Mouse (Mus musculus) midbrain, embryonic 13.5 days (tissue): ENCODE data around the gene Anapc11. TPM values are rescaled to one million over a fixed set of nuclear protein-coding genes. Genes with fewer than 3 reads are reported as not detected.

Experiments used
- ATAC-seq: fragments of 200-750 bp; cut with Nextera tagmentation; 2 replicates; pipeline ENCODE4 v1.8.0; 2017; ENCODE audit warnings: mild to moderate bottlenecking, moderate TSS enrichment, moderate library complexity
- H3K27ac ChIP-seq: fragments of 300-500 bp; sonication (generic); 2 replicates; pipeline ENCODE4 v1.5.1; 2015; ENCODE audit warnings: inconsistent platforms, mild to moderate bottlenecking, moderate library complexity
- H3K27me3 ChIP-seq: fragments of 300-500 bp; sonication (generic); 2 replicates; pipeline ENCODE4 v1.6.1; 2015; ENCODE audit warnings: mild to moderate bottlenecking, inconsistent platforms
- H3K36me3 ChIP-seq: fragments of 300-500 bp; sonication (generic); 2 replicates; pipeline ENCODE4 v1.6.1; 2015; ENCODE audit warnings: mild to moderate bottlenecking, inconsistent platforms
- H3K4me1 ChIP-seq: fragments of 300-500 bp; sonication (generic); replicated peaks from 2 replicates; pipeline ENCODE4 v1.6.1; 2015; ENCODE audit warnings: inconsistent platforms
- H3K4me2 ChIP-seq: fragments of 300-500 bp; sonication (generic); replicated peaks from 2 replicates; pipeline ENCODE4 v1.6.1; 2015; ENCODE audit warnings: moderate library complexity, mild to moderate bottlenecking, inconsistent platforms
- H3K4me3 ChIP-seq: fragments of 300-500 bp; sonication (generic); replicated peaks from 2 replicates; pipeline ENCODE4 v1.5.1; 2015; ENCODE audit warnings: mild to moderate bottlenecking, inconsistent platforms
- H3K9ac ChIP-seq: fragments of 300-500 bp; sonication (generic); replicated peaks from 2 replicates; pipeline ENCODE4 v1.6.1; 2015; ENCODE audit warnings: mild to moderate bottlenecking, inconsistent platforms
- H3K9me3 ChIP-seq: fragments of 300-500 bp; sonication (generic); 2 replicates; pipeline ENCODE4 v1.6.1; 2016; ENCODE audit warnings: mild to moderate bottlenecking, inconsistent platforms
- WGBS: fragments of 180-500 bp; shearing (Covaris S2); methylation state at CpG from one replicate; pipeline ENCODE4 v1.1.7; 2015; 5-methylcytosine and 5-hydroxymethylcytosine counted together
- microRNA-seq: library from miRNA; unstranded; fragments of <30 nt; microRNA quantifications from one replicate; pipeline ENCODE4, GENCODE M21; 2016
- polyA plus RNA-seq: library from polyadenylated mRNA; unstranded; fragments of >200 nt; fragmentation: Nextera tagmentation; extraction: Ambion mirVana; gene quantifications from 2 replicates; pipeline ENCODE4 v1.2.1, GENCODE M21; 2015

The Anapc11 gene
- polyA plus RNA-seq, 1 experiment from 2014 or later = 183 TPM

GRCm38 (mm10) chr11:120654741-120655140 lies 56.5 kb downstream of the Anapc11 start:
- H3K9ac ChIP-seq = no peak overlapping the region
- H3K27me3 ChIP-seq = peaks cover 50% of the 10 kb centered on the region
- WGBS = 83% methylated on average over 3 of the region's 3 CpGs
- H3K36me3 ChIP-seq = no peaks in the 10 kb centered on the region
- H3K4me1 ChIP-seq = peaks cover 3% of the 10 kb centered on the region
- H3K9me3 ChIP-seq = no peaks in the 10 kb centered on the region
- no peak for ATAC-seq
- no peak overlapping the region for H3K4me2 ChIP-seq
- H3K27ac ChIP-seq = no peak overlapping the region
- H3K4me3 ChIP-seq = no peak overlapping the region

DNA sequence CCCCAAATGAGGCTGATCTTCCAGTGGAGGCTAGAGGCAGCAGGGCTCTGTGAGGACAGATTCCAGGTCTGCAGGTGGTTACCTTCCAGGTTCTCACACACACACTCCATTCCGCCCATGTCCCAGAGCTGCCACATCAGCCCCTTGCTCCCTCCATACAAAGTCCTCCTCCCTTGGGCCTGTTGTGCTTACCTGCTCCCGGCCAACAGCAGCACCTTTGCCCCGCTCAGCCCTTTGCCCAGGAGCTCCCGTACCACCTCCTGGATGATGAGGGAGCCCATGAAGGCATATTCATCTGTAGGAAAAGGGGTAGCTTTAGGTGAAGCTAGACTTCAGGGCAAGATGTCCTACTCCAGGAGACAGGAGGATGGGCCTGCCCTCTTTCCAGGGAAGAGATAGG lies 59.1 kb downstream of the Anapc11 start:
- no peak overlapping the region for H3K9ac ChIP-seq
- no peak overlapping the region for H3K27ac ChIP-seq
- peaks cover 19% of the 10 kb centered on the region for H3K4me1 ChIP-seq
- no peak overlapping the region for H3K4me2 ChIP-seq
- no peaks in the 10 kb centered on the region for H3K36me3 ChIP-seq
- H3K4me3 ChIP-seq = no peak overlapping the region
- no peaks in the 10 kb centered on the region for H3K9me3 ChIP-seq
- peaks cover 73% of the 10 kb centered on the region for H3K27me3 ChIP-seq
- 94% methylated on average over 4 of the region's 4 CpGs for WGBS
- ATAC-seq = no peak

Small RNAs within 50 kb of the gene (microRNA-seq; reads per million reads assigned to microRNA genes)
- gene Mir6936 = 1.4 reads per million

Other genes with a start within 250 kb of the Anapc11 start
- gene Actg1, start 249.9 kb upstream of the Anapc11 start, polyA plus RNA-seq = 3,928 and 4,113 TPM in 2 replicates
- gene Fscn2, start 236.9 kb upstream of the Anapc11 start, polyA plus RNA-seq = 1.9 and 2.2 TPM in 2 replicates
- 80.9 and 81.1 TPM in 2 replicates for gene Faap100, start 219.7 kb upstream of the Anapc11 start, polyA plus RNA-seq
- 35.0 and 38.1 TPM in 2 replicates for gene Nploc4, start 160.7 kb upstream of the Anapc11 start, polyA plus RNA-seq
- gene Tspan10, start 155.8 kb upstream of the Anapc11 start, polyA plus RNA-seq = not detected in 2 replicates
- 0.19 and 0.30 TPM in 2 replicates for gene Pde6g, start 144.9 kb upstream of the Anapc11 start, polyA plus RNA-seq
- 10.6 and 12.5 TPM in 2 replicates for gene Oxld1, start 140.4 kb upstream of the Anapc11 start, polyA plus RNA-seq
- 26.1 and 28.7 TPM in 2 replicates for gene Ccdc137, start 140.3 kb upstream of the Anapc11 start, polyA plus RNA-seq
- gene Arl16, start 130.8 kb upstream of the Anapc11 start, polyA plus RNA-seq = 64.7 and 67.8 TPM in 2 replicates
- gene Mrpl12, start 113.8 kb upstream of the Anapc11 start, polyA plus RNA-seq = 111 and 113 TPM in 2 replicates
- 28.2 and 29.2 TPM in 2 replicates for gene Slc25a10, start 106.6 kb upstream of the Anapc11 start, polyA plus RNA-seq
- gene Gcgr, start 67.7 kb upstream of the Anapc11 start, polyA plus RNA-seq = 0.20 and 0.32 TPM in 2 replicates
- 240 and 242 TPM in 2 replicates for gene Mcrip1, start 48.7 kb upstream of the Anapc11 start, polyA plus RNA-seq
- gene Ppp1r27, start 47.3 kb upstream of the Anapc11 start, polyA plus RNA-seq = not detected in 2 replicates
- 279 and 297 TPM in 2 replicates for gene P4hb, start 25.2 kb upstream of the Anapc11 start, polyA plus RNA-seq
- 452 and 461 TPM in 2 replicates for gene Arhgdia, start 16.8 kb upstream of the Anapc11 start, polyA plus RNA-seq
- gene Alyref, start 56 bp upstream of the Anapc11 start, polyA plus RNA-seq = 303 and 358 TPM in 2 replicates
- 0.54 and 0.95 TPM in 2 replicates for gene Npb, start 10.1 kb downstream of the Anapc11 start, polyA plus RNA-seq
- gene Pcyt2, start 19.5 kb downstream of the Anapc11 start, polyA plus RNA-seq = 167 TPM in 2 replicates
- 42.7 and 51.3 TPM in 2 replicates for gene Sirt7, start 26.8 kb downstream of the Anapc11 start, polyA plus RNA-seq
- gene Mafg, start 35.2 kb downstream of the Anapc11 start, polyA plus RNA-seq = 24.4 and 31.2 TPM in 2 replicates
- 23.2 and 25.0 TPM in 2 replicates for gene Pycr1, start 45.3 kb downstream of the Anapc11 start, polyA plus RNA-seq
- gene Myadml2, start 49.7 kb downstream of the Anapc11 start, polyA plus RNA-seq = 0.78 and 0.84 TPM in 2 replicates
- 0.46 and 0.65 TPM in 2 replicates for gene Notum, start 62.8 kb downstream of the Anapc11 start, polyA plus RNA-seq
- 149 and 154 TPM in 2 replicates for gene Aspscr1, start 74.6 kb downstream of the Anapc11 start, polyA plus RNA-seq
- 99.9 and 112 TPM in 2 replicates for gene Cenpx, start 115.3 kb downstream of the Anapc11 start, polyA plus RNA-seq
- 60.6 and 71.8 TPM in 2 replicates for gene Lrrc45, start 115.5 kb downstream of the Anapc11 start, polyA plus RNA-seq
- gene Rac3, start 123.0 kb downstream of the Anapc11 start, polyA plus RNA-seq = 206 and 218 TPM in 2 replicates
- 6.5 and 7.3 TPM in 2 replicates for gene Dcxr, start 128.9 kb downstream of the Anapc11 start, polyA plus RNA-seq
- 0.32 and 0.38 TPM in 2 replicates for gene Cbr2, start 133.7 kb downstream of the Anapc11 start, polyA plus RNA-seq
- gene Hmga1b, start 164.4 kb downstream of the Anapc11 start, polyA plus RNA-seq = 2.7 and 3.1 TPM in 2 replicates
- gene Rfng, start 185.8 kb downstream of the Anapc11 start, polyA plus RNA-seq = 84.6 TPM in 2 replicates
- gene Gps1, start 185.9 kb downstream of the Anapc11 start, polyA plus RNA-seq = 268 and 273 TPM in 2 replicates
- gene Dus1l, start 198.0 kb downstream of the Anapc11 start, polyA plus RNA-seq = 51.4 and 55.7 TPM in 2 replicates
- 83.6 and 89.2 TPM in 2 replicates for gene Fasn, start 226.1 kb downstream of the Anapc11 start, polyA plus RNA-seq